Mouse (Mus musculus) erythroblast, embryonic 14.5 days (primary cell): ENCODE results near the gene Ptprj.

ENCODE experiments used
- GATA1 ChIP-seq: IDR thresholded peaks from 2 replicates; pipeline ENCODE4 v1.6.1; 2012; ENCODE audit warnings: low read length, inconsistent platforms, mixed read lengths
- TAL1 ChIP-seq: IDR thresholded peaks from 3 replicates; pipeline ENCODE4 v1.6.1; 2012; ENCODE audit warnings: low read length, inconsistent platforms, mixed read lengths

DNA sequence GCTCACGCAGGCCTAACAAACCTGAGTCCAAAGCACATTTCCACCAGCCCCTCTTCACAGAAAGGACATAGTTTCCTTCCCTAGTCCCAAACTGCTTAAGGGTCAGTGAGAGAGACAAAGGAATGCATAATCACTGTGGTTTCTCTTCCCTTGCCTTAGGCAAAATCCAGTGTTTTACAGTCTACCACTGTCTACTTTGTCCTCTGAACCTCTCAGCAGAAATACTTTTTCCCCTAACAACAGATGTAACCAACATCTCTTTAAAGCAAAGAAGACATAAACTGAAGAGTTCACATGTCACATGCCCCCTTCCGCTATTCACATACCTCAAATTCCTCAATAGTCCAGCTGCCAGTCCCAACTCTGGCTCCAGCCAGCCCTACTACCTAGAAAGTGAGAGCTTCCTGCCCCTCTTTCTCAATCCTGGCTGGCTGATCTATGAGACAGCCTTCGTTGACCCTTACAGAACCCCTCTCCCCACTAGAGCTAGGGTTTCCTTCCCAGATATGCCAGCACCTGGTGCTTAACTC lies 94.2 kb downstream of the Ptprj start:
- TF ChIP-seq GATA1 (no peak), TAL1 (no peak)
